Mouse (Mus musculus): ENCODE results near the gene Cxcl1.

Cxcl1 gene

DNA sequence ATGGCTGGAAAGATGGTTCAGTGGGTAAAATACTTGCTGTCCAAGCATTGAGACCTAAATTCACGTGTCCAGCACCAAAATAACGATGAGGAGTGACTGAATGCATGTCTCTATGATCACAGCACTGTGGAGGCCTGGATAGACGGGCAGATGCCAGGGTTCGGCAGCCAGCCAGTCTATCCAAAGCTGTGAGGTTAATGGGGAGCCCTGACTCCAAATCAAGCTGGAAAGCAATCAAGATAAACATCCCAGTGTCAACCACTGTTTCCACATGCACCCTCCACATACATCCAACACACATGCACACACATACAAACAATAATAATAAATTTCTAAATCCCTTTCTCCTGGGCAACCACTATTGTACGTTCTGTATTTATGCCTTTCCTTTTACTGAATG, 2.4 kb upstream of the Cxcl1 start:
- DNase-seq, result no peak

DNA sequence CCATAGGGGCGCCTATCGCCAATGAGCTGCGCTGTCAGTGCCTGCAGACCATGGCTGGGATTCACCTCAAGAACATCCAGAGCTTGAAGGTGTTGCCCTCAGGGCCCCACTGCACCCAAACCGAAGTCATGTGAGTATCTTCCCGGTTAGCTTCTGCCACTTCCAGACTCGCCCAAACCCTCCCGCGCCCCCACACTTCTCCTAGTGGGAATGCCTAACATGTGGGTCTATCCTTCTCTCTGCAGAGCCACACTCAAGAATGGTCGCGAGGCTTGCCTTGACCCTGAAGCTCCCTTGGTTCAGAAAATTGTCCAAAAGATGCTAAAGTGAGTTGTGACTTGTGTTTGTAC, 398 bp downstream of the Cxcl1 start:
- no peak for DNase-seq

DNA sequence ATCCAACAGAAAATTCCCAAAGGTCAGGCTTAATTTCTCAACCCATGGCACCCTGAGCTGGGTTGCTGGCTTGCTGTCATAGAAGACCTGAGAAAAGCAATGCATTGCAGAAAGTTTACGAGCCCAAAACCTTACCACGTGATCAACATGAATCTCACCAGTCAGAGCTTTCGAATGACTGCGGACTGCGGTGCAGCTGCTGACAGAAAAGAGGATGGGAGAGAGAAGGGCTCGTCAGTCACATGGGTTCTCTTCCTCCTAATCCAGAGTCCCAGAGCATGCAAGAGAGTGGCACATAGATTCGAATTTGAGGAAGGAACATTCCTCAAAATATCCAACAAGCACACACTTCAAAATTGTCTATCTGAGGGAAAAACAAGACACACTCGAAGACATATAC, 3.2 kb downstream of the Cxcl1 start:
- DNase-seq, result no peak

DNA sequence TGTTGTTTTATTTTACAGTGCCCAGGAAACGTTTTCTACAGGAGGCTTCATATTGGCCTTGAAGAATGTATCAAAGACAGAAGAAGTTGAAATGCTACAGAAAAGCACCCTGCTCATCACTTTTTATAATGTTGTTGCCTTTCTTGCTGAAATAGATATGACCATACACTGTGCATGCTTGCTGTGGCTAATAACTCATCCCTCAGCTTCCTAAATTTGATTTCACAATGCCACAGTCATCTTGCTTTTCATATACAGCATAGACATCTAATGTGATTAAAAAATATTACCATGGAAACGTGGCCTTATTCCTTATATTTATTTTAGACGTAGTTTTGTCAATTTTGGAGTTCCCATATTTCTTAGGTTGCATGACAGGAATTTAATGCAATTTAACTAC, 6.4 kb downstream of the Cxcl1 start:
- no peak for DNase-seq

DNA sequence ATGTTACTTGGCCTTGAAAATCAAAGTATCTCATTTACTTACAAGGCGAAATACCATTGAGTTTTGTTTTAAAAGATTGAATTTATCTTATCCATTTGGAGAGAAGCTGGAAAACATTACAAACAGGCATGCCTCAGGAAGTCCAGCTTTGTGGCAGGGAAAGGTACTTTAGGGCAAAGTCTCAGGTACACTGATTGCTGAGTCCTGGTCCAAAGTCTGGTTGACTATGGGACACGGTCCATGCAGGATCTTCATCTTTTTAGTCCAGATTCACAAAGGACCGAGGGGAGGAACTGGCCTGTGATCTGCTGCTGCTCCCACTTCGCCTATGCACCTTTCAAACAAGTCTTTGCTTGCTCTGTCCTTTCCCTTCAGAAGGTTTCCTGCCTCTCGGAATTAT, 8.3 kb downstream of the Cxcl1 start:
- DNase-seq, result no peak

DNA sequence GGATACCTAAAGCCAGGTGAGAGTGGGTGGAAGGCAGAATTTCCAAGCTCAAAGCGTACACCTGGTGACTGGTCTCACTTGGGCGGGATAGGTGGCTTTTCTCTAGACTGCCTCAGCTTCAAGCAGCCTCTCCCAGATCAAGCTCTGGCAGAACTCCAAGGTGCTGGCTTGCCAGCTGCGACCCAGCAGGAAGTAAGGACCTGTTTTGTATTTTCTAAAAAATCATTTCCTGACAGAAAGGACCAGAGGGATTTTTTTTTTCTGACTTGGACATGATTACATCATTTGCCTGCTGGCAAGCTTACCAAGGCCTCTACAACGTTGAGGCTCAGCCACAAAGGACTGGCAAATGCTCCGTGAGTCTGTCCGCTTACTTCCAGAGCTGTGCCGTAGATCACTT, 9.1 kb downstream of the Cxcl1 start:
- DNase-seq, result peak; percentile 60

DNA sequence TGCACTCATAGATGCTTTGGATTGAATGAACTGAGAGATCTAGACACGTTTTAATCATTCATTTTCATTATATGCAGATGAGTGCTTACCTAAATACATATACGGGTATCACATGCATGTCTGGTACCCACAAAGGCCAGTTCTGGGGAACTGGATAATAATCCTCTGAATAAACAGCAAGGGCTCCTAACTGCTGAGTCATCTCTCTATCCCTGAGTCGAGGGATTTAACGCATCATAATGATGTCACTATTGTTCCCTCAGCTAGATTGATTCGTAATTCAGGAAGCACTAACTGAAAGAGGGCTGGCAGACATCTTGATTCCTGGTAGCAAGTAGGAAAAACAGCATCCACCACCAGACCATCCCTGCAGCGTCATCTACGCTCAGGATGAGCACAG, 9.6 kb downstream of the Cxcl1 start:
- DNase-seq, result no peak

DNA sequence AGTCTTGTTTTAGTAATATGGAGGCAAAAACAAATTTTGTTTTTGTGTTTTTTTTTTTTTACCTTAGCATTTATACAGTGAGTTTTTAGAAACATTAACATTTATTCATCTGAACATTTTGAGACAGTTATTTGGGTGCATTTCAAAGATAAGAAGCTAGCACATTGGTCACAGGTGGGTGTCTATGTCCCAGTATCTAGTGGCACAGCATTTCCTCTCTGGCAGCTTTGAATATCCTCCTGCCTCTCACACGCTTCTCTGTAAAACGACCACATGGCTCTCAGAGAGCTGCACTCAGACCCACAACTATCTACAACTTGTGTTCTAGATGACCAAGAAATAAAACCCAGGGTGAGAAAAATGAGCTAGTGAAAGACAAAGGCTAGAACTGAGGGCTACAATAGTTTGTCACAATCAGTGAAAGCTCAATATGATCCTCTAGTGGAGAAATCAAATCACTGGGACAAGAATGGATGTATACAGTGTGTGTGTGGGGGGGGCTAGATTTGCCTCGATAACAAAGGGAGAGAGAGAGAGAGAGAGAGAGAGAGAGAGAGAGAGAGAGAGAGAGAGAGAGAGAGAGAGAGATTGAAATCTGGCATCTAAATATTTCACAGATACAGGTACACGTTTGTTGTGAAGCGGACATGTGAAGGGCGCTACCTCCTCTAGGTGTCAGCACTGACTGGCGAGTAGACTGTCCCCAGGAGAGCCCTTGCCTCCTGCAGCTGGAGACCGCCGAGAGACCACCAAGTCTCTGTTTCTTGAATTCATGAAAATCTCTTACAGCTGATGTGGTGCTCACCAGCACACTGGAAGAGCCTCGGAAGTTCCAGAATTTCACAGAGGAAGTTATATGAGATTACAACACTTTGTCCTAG, 11.6 kb downstream of the Cxcl1 start:
- no peak for DNase-seq

DNA sequence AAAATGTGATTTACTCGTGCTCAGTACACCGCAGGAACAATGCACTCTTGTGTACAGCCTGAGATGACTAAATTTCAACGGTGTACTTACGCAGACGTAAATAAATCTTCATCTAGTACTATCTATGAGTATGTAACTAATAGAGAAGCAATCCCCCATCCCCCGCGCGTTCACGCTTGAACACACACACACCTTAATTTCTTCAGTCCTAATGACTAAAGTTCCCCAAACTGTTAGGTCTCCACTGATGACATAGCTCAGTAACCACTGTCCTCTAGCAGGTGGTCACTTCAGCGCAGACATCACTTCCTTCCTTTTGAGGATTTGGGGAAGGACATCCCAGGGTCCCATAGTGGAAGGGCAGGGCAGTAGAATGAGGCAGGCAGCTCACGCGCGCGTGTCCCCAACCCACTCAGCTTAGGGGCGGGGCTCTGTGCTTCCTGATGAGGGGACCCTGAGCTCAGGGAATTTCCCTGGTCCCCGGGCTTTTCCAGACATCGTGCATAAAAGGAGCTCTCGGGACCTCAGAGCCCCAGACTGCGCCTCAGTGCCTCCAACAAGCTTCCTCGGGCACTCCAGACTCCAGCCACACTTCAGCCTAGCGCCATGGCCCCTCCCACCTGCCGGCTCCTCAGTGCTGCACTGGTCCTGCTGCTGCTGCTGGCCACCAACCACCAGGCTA, 12.4 kb downstream of the Cxcl1 start, which contains the start of gene Cxcl2:
Gene Cxcl2, plus strand, starts transcription at position 533 of the 682 bp plus-strand sequence.
- DNase-seq, result no peak

DNA sequence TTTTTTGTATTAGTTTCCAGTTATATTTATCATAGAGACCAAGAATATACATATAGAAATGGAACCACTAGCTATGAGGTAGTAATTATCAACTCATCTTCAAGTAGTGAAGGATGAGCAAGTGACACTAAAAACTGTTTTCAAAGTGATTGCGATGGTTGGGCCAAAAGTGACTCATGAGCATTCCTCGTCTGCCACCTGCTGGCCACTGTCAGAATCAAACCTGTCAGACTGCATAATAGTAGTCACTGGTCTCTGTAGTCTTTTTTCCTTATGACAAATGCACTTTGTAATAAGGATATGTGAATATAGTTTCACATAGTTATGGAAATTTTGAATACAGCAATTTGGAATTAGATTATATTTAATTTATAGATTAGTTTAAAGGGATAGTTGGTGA, 17.9 kb downstream of the Cxcl1 start:
- peak; percentile 31 for DNase-seq

DNA sequence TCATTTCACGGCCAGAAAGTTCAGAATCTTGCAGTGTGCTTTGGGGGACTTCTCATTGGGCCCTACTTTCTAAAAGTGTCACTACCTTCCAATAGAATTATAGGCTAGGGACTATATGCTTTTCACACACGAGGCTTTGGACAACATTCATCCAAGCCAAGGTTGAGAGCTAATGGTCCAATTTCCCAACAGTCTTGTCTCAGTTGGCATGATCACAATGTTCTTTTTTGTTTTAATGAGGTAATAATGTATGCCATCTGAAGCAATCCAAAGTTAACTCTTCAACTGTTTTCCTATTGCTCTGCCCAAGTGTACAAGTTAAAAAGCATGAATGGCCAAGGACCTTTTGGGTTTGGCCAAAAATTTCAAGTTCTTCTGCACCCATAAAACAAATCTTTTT, 28.5 kb downstream of the Cxcl1 start:
- no peak for DNase-seq

DNA sequence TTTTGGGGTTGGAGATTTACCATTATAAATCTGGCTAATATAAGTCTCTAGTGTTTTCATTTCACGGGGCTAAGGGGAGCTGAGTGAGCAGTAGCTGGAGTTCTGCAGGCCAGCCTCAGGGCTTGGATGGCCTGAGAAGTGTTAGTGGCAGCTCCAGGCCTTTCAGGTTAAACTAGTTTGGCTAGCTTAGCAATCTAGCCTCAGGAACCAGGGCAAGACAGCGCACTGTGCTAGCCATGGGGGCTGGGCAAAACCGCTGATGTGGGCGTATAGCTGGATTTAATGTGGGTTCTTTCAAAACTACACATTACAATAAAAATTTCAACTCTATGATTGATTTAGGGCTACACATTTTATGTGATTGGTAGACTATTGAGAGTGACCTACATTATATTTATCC, 31.9 kb downstream of the Cxcl1 start:
- no peak for DNase-seq

DNA sequence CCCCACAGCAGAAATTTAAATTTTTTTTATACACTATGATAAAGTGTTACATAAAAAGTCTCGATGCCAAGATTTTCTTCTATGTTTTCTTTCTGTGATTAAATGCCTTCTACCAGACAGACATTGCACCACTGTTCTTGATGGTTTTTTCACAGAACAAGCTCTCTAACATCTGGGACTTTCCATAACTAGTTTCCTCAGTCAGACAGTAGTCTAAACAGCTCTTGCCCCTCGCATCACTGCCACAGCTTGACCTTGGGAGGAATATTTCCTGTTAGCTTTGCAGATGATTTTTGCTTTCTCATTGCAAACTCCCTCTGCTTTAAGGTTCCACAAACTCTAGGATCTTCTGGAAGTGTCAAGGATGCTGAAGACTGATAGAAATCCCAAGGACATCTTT, 39.5 kb downstream of the Cxcl1 start:
- no peak for DNase-seq

DNA sequence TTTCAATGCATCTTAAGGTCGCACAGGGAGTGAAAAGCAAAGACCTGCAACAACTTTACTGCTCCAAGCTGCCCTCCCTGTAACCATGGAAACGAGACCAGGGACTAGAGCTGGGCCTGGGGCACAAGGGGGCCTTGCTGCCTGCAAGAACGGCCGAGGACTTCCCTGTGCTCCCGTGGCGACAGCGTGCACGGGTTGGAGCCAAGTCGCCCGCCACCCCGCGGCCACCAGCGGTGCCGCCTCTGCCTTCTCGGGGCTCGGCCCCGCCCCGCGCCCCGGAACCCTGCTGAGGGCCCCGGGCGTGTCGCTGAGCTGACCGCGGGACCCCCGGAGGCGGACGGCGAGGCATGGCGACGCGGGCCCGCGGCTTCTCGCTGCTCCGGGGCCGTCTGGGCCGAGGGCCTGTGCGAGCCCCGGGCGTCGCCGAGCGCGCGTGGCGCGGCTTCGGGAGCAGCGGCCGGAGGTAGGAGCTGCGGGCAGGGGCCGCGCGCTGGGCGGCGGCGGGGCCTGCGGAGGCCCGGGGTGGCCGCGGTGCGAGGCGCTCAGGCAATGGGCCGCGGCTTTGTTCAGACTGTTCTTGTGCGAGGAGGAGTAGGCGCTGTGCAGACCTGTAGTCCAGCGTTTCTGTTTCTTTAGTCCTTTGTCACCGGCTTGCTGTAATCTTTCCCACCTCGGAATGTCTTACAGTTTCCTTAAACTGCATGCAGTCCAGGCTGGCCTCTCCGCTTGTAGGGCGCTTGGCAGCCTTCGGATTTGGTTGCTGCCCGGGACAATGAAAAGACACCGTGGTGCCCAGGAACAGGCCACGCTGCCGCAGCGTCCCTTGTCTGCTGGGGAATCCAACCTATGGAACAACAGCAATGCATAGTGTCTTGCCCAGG, 40.2 kb downstream of the Cxcl1 start, which contains the start of gene Mthfd2l:
Gene Mthfd2l, plus strand, starts transcription at position 147 of the 881 bp plus-strand sequence.
- peak; percentile 50 for DNase-seq

DNA sequence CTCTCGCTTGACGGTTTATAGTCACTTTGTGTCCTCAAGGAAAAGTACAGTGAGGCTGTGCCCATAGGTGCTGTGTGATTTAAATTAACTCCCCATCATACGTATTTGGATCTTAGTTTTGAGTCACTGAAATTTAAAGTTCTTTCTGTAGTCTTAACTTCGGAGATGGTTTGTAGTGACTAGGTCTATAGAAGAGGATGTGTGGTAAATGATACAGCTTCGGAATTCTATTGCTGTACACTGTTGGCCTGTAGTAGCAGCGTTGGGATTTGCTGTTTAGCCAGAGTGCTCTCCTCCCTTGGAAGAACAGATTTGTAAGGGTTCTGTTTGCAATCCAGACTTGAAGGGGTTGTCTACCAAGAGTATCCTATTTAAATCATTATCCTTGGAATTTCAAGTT, 40.9 kb downstream of the Cxcl1 start:
- DNase-seq, result no peak

DNA sequence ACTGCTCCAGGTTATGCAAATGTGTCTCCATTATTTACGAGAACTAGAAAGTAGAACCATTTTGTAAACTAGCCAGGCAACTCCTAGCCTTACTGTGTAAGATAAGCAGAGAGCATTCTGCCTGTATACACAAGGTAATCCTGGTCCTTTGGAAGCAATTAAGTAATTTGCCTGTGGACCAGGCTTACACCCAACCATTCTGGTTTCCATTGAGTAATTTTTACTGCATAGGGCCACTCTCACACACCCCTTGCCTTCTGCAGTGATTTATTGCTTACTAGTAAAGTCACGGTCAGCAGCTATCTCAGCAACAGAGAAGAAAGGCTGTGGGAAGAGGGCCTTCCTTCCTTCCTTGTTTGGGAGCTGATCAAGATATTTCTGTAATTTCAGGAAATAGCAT, 45.7 kb downstream of the Cxcl1 start:
- DNase-seq, result no peak
